Mouse (Mus musculus) frontal cortex, postnatal 25 days (tissue): ENCODE results near the gene Lrrtm3.
A peak's percentile ranks its signal among the peaks of the same experiment; 100 is the strongest.

Experiments
- DNase-seq, 2 experiments: peaks; one replicate each; pipeline ENCODE4 v3.0.0; 2022; ENCODE audit warnings: low spot score in 2 of 2

Lrrtm3 gene

GRCm38 (mm10) chr10:64041892-64042291 is 48.2 kb downstream of the Lrrtm3 start:
- DNase-seq = no peak

- DNase-seq = no peak
Measured at GRCm38 (mm10) chr10:64041218-64041617, 48.9 kb downstream of the Lrrtm3 start.

GRCm38 (mm10) chr10:64039760-64040535 is 50.1 kb downstream of the Lrrtm3 start:
- DNase-seq = peak in 1 of 2 experiments; percentile 19

- no peak for DNase-seq
Measured at GRCm38 (mm10) chr10:64030901-64031300, 59.2 kb downstream of the Lrrtm3 start.

GRCm38 (mm10) chr10:64023340-64023739 is 66.7 kb downstream of the Lrrtm3 start:
- no peak for DNase-seq

GRCm38 (mm10) chr10:64020347-64020746 is 69.7 kb downstream of the Lrrtm3 start:
- no peak for DNase-seq

- DNase-seq = no peak
Measured at GRCm38 (mm10) chr10:64001996-64002395, 88.1 kb downstream of the Lrrtm3 start.

GRCm38 (mm10) chr10:64001531-64001930 is 88.5 kb downstream of the Lrrtm3 start:
- DNase-seq = no peak

GRCm38 (mm10) chr10:63994251-63994650 is 95.8 kb downstream of the Lrrtm3 start:
- DNase-seq = no peak

GRCm38 (mm10) chr10:63985576-63985975 is 104.5 kb downstream of the Lrrtm3 start:
- no peak for DNase-seq

- DNase-seq = no peak
Measured at GRCm38 (mm10) chr10:63979410-63979809, 110.7 kb downstream of the Lrrtm3 start.

- DNase-seq = no peak
Measured at GRCm38 (mm10) chr10:63978969-63979368, 111.1 kb downstream of the Lrrtm3 start.

GRCm38 (mm10) chr10:63978535-63978934 is 111.5 kb downstream of the Lrrtm3 start:
- DNase-seq = no peak

- no peak for DNase-seq
Measured at GRCm38 (mm10) chr10:63978101-63978500, 112.0 kb downstream of the Lrrtm3 start.

- DNase-seq = no peak
Measured at GRCm38 (mm10) chr10:63972300-63972699, 117.8 kb downstream of the Lrrtm3 start.

- no peak for DNase-seq
Measured at GRCm38 (mm10) chr10:63954308-63954930, 135.7 kb downstream of the Lrrtm3 start.

GRCm38 (mm10) chr10:63951481-63951880 is 138.6 kb downstream of the Lrrtm3 start:
- no peak for DNase-seq

- DNase-seq = no peak
Measured at GRCm38 (mm10) chr10:63950867-63951266, 139.2 kb downstream of the Lrrtm3 start.

GRCm38 (mm10) chr10:63947266-63947665 is 142.8 kb downstream of the Lrrtm3 start:
- DNase-seq = no peak

GRCm38 (mm10) chr10:63945534-63945933 is 144.5 kb downstream of the Lrrtm3 start:
- DNase-seq = no peak

GRCm38 (mm10) chr10:63933946-63934345 is 156.1 kb downstream of the Lrrtm3 start:
- DNase-seq = no peak

GRCm38 (mm10) chr10:63927334-63927733 is 162.7 kb downstream of the Lrrtm3 start, which contains the start of gene Gm10118:
Gene Gm10118 (minus strand): TSS chr10:63927434.
- DNase-seq = no peak

GRCm38 (mm10) chr10:63908878-63909277 is 181.2 kb downstream of the Lrrtm3 start:
- no peak for DNase-seq
